Mouse (Mus musculus) midbrain, embryonic 12.5 days (tissue): ENCODE data around the gene Grid1. TPM values are rescaled to one million over a fixed set of nuclear protein-coding genes. Genes with fewer than 3 reads are reported as not detected.

Experiments
- ATAC-seq: fragments of 200-750 bp; cut with Nextera tagmentation; 2 replicates; pipeline ENCODE4 v1.8.0; 2017; ENCODE audit warnings: low read depth, moderate TSS enrichment, moderate library complexity; ENCODE audit not compliant: low FRiP score
- H3K27ac ChIP-seq: fragments of 300-500 bp; sonication (generic); replicated peaks from 2 replicates; pipeline ENCODE4 v1.5.1; 2016; ENCODE audit warnings: mild to moderate bottlenecking
- H3K27me3 ChIP-seq: fragments of 300-500 bp; sonication (generic); 2 replicates; pipeline ENCODE4 v1.6.1; 2016; ENCODE audit warnings: mild to moderate bottlenecking
- H3K36me3 ChIP-seq: fragments of 300-500 bp; sonication (generic); 2 replicates; pipeline ENCODE4 v1.6.1; 2016
- H3K4me1 ChIP-seq: fragments of 300-500 bp; sonication (generic); 2 replicates; pipeline ENCODE4 v1.6.1; 2016
- H3K4me2 ChIP-seq: fragments of 300-500 bp; sonication (generic); replicated peaks from 2 replicates; pipeline ENCODE4 v1.6.1; 2016; ENCODE audit warnings: mild to moderate bottlenecking, moderate library complexity
- H3K4me3 ChIP-seq: fragments of 300-500 bp; sonication (generic); 2 replicates; pipeline ENCODE4 v1.5.1; 2016; ENCODE audit warnings: mild to moderate bottlenecking
- H3K9ac ChIP-seq: fragments of 300-500 bp; sonication (generic); replicated peaks from 2 replicates; pipeline ENCODE4 v1.6.1; 2016; ENCODE audit warnings: mild to moderate bottlenecking, moderate library complexity
- H3K9me3 ChIP-seq: fragments of 300-500 bp; sonication (generic); 2 replicates; pipeline ENCODE4 v1.6.1; 2016; ENCODE audit warnings: mild to moderate bottlenecking
- WGBS: fragments of 180-500 bp; shearing (Covaris S2); methylation state at CpG from one replicate; pipeline ENCODE4 v1.1.7; 2016; 5-methylcytosine and 5-hydroxymethylcytosine counted together
- polyA plus RNA-seq: library from polyadenylated mRNA; unstranded; fragments of >200 nt; fragmentation: Nextera tagmentation; extraction: Ambion mirVana; gene quantifications from 2 replicates; pipeline ENCODE4 v1.2.1, GENCODE M21; 2016

Grid1 gene
- polyA plus RNA-seq, 1 experiment from 2014 or later: 1.3 TPM

GRCm38 (mm10) chr14:34811490-34811808 lies 8.5 kb upstream of the Grid1 start:
- no peak for ATAC-seq
- no peak overlapping the region for H3K4me3 ChIP-seq
- 0 out of 2 replicates have a peak overlapping the region, but pooled peaks have one; percentile 47 for H3K4me2 ChIP-seq
- H3K4me1 ChIP-seq: no peaks in the 10 kb centered on the region
- no peaks in the 10 kb centered on the region for H3K36me3 ChIP-seq
- H3K9ac ChIP-seq: no peak overlapping the region
- H3K27me3 ChIP-seq: peaks cover 21% of the 10 kb centered on the region
- H3K9me3 ChIP-seq: no peaks in the 10 kb centered on the region
- no peak overlapping the region for H3K27ac ChIP-seq
- 73% methylated on average over 10 of the region's 10 CpGs for WGBS

GRCm38 (mm10) chr14:34816301-34816700 lies 3.6 kb upstream of the Grid1 start:
- 33% methylated on average over 3 of the region's 3 CpGs for WGBS
- H3K4me3 ChIP-seq: no peak overlapping the region
- no peak overlapping the region for H3K9ac ChIP-seq
- ATAC-seq: no peak
- peaks cover 17% of the 10 kb centered on the region for H3K4me1 ChIP-seq
- no peaks in the 10 kb centered on the region for H3K9me3 ChIP-seq
- H3K36me3 ChIP-seq: no peaks in the 10 kb centered on the region
- peaks cover 64% of the 10 kb centered on the region for H3K27me3 ChIP-seq
- no peak overlapping the region for H3K4me2 ChIP-seq
- no peak overlapping the region for H3K27ac ChIP-seq

DNA sequence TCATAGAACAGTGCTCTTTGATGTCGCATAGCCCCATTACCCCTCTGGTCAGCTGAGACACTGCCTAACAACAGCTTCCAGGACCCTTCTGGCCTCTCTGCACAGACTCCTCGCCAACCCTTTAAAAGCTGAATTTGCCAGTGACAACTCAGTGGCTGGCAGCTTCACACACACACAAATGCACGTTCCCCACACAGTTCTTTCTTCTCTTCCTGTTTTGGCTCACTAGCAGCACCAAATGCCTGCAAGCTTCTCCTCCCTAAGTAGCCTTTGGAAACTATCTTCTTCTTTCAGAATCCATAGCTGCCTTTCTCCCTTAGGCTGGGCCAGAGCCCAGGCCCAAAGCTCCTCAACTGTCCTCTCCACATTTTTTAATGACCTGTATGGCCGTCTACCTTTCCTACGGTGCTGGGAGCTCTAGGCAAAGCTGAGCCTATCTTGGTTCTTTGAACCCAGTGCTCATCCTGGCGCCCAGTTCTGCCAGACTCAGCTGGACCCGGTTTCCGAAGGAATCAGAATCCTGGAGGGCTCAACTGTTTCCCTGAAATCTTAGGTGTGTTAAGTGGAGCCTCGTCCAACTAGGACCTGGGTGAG lies 1.4 kb upstream of the Grid1 start:
- peak overlapping the region; percentile 94 for H3K4me2 ChIP-seq
- H3K36me3 ChIP-seq: no peaks in the 10 kb centered on the region
- H3K27me3 ChIP-seq: peaks cover 85% of the 10 kb centered on the region
- H3K9me3 ChIP-seq: no peaks in the 10 kb centered on the region
- ATAC-seq: no peak
- no peak overlapping the region for H3K27ac ChIP-seq
- H3K4me1 ChIP-seq: peaks cover 32% of the 10 kb centered on the region
- peak overlapping the region; percentile 77 for H3K4me3 ChIP-seq
- 5% methylated on average over 9 of the region's 9 CpGs for WGBS
- no peak overlapping the region for H3K9ac ChIP-seq

DNA sequence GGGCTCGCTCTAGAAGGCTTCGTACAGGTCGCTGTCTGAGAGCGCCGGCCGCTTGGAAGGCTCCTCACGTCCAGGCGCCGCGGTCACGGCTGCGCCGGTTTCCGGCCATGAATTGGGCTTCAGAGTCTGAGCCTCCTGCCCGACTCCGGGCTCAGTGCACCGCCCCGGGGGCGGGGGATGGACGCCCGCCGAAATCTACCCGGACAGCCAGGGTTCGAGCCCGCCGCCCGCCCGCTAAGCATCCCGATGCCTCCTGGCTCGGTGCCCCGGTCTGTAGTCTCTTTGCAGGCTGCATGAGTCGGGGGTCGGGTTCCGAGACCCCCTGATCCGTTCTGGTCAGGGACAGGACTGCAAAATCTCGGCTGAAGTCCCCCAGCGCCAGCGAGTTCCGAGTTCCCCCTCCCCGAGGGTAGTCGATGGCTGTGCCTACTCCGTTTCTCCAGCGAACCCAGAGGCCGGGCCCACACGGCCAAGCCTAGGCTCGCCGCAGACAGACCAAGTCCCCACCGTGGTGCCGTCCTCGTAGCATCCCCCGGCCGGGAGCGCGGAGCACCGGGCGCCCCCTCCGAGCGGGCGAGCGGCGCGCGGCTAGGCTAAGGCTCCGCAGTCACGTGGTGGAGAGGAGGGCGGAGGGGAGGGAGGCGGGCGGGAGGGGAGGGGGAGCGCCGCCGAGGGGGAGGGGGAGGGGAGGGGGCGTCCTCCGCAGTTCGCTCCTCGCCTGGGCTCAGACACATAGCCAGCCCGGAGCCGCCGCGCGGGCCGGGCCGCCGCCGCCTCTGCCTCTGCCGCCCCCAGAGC lies 588 bp upstream of the Grid1 start:
- Histone ChIP-seq H3K4me3 (peak overlapping the region; percentile 77), H3K4me1 (peaks cover 34% of the 10 kb centered on the region), H3K36me3 (no peaks in the 10 kb centered on the region), H3K4me2 (peak overlapping the region; percentile 94), H3K9ac (peak overlapping the region; percentile 84), H3K9me3 (no peaks in the 10 kb centered on the region), H3K27ac (peak overlapping the region; percentile 54; the same call in 1 of the 2 replicates), H3K27me3 (peaks cover 94% of the 10 kb centered on the region)
- ATAC-seq: peak; percentile 79
- 1% methylated on average over 71 of the region's 85 CpGs for WGBS

DNA sequence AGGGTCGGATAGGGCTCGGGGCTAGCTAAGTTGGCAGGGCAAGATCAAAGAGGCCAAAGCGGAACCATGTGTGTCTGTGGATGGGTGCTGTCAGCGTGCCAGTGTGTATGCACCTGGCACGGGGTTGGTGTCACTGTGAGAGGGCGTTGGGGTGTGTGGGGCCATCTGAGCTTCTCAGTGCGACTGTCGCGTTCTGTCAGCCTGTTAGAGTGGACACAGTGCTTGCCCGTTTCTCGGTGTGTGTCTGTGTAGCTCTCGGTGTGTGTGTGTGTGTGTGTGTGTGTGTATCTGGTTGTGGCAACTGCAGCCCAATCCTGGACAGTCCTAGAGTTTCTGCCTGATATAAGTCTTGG lies 721 bp downstream of the Grid1 start:
- H3K4me2 ChIP-seq: peak overlapping the region; percentile 94
- H3K4me1 ChIP-seq: peaks cover 34% of the 10 kb centered on the region
- no peaks in the 10 kb centered on the region for H3K9me3 ChIP-seq
- peak; percentile 2; the same call in 1 of the 2 replicates for ATAC-seq
- under 1% methylated on average over 12 of the region's 12 CpGs for WGBS
- H3K27me3 ChIP-seq: peaks cover 85% of the 10 kb centered on the region
- no peaks in the 10 kb centered on the region for H3K36me3 ChIP-seq
- H3K9ac ChIP-seq: peak overlapping the region; percentile 84
- H3K4me3 ChIP-seq: peak overlapping the region; percentile 77
- no peak overlapping the region for H3K27ac ChIP-seq

GRCm38 (mm10) chr14:34821131-34821790 lies 1.4 kb downstream of the Grid1 start:
- WGBS: 5% methylated on average over 26 of the region's 26 CpGs
- Histone ChIP-seq H3K9me3 (no peaks in the 10 kb centered on the region), H3K27ac (no peak overlapping the region), H3K4me1 (peaks cover 41% of the 10 kb centered on the region), H3K4me3 (peak overlapping the region; percentile 77), H3K4me2 (peak overlapping the region; percentile 94), H3K36me3 (no peaks in the 10 kb centered on the region), H3K27me3 (peaks cover 79% of the 10 kb centered on the region), H3K9ac (peak overlapping the region; percentile 84)
- ATAC-seq: no peak

GRCm38 (mm10) chr14:34823136-34823535 lies 3.2 kb downstream of the Grid1 start:
- H3K4me3 ChIP-seq: peak overlapping the region; percentile 36
- H3K4me1 ChIP-seq: peaks cover 44% of the 10 kb centered on the region
- H3K27ac ChIP-seq: no peak overlapping the region
- H3K9me3 ChIP-seq: no peaks in the 10 kb centered on the region
- ATAC-seq: 0 out of 2 replicates have a peak, but pooled peaks have one; percentile 20
- 3% methylated on average over 17 of the region's 17 CpGs for WGBS
- H3K4me2 ChIP-seq: peak overlapping the region; percentile 53
- H3K36me3 ChIP-seq: no peaks in the 10 kb centered on the region
- H3K27me3 ChIP-seq: peaks cover 60% of the 10 kb centered on the region
- peak overlapping the region; percentile 39; the same call in 1 of the 2 replicates for H3K9ac ChIP-seq

GRCm38 (mm10) chr14:34824186-34824585 lies 4.3 kb downstream of the Grid1 start:
- Histone ChIP-seq H3K4me3 (no peak overlapping the region), H3K4me1 (peaks cover 40% of the 10 kb centered on the region), H3K9ac (no peak overlapping the region), H3K27ac (no peak overlapping the region), H3K9me3 (no peaks in the 10 kb centered on the region), H3K4me2 (no peak overlapping the region), H3K36me3 (no peaks in the 10 kb centered on the region), H3K27me3 (peaks cover 49% of the 10 kb centered on the region)
- ATAC-seq: no peak
- 76% methylated on average over 3 of the region's 3 CpGs for WGBS

DNA sequence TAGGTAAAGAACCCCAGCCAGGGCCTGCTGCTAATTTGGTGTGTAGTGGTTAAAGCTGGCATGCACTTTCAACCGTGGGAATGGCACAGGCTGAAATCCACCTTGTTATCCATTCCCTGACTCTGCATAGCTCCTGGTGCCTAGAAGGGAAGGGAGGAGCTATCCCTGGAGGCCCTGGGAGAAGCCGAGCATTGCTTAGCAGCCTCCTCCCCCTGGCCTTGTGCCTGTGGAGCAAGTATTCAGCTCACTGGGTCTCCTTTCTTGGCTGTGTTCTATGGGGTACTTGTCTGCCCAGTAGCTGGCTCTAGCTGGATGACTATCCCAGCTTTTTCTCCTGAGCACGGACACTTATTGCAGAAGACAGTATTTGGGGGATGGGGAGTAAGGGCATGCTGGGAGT lies 6.0 kb downstream of the Grid1 start:
- Histone ChIP-seq H3K36me3 (no peaks in the 10 kb centered on the region), H3K4me2 (no peak overlapping the region), H3K27ac (no peak overlapping the region), H3K9ac (no peak overlapping the region), H3K27me3 (peaks cover 36% of the 10 kb centered on the region), H3K4me3 (no peak overlapping the region), H3K4me1 (peaks cover 31% of the 10 kb centered on the region), H3K9me3 (no peaks in the 10 kb centered on the region)
- ATAC-seq: no peak
- 29% methylated on average over 3 of the region's 3 CpGs for WGBS

GRCm38 (mm10) chr14:34829831-34830230 lies 9.9 kb downstream of the Grid1 start:
- 74% methylated on average over 6 of the region's 6 CpGs for WGBS

DNA sequence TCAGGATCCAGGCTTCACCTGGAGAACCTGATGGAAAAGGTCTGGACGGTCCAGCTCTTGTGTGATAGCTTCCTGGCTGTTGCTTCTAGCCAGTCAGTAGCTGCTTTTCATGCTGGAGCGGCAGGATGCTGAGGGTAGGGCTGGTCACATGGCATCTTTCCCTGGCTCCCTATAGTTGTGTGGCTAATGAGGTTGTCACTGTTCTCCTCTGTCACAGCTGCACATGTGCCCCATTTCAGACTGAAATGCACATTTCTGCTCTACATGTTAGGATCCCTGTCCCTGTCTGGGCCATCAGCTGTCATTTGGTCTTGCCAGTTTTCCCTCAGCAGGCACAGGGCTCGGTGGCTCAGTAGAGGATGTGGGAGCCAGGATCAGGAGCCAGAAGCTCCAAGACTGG lies 17.2 kb downstream of the Grid1 start:
- no peak for ATAC-seq
- Histone ChIP-seq H3K9ac (no peak overlapping the region), H3K9me3 (no peaks in the 10 kb centered on the region), H3K4me2 (no peak overlapping the region), H3K36me3 (no peaks in the 10 kb centered on the region), H3K27me3 (no peaks in the 10 kb centered on the region), H3K27ac (no peak overlapping the region), H3K4me3 (no peak overlapping the region), H3K4me1 (peaks cover 3% of the 10 kb centered on the region; the same call in 1 of the 2 replicates)
- WGBS: 77% methylated on average over 3 of the region's 3 CpGs

More at GRCm38 (mm10) chr14:34829831-34830230, 9.9 kb downstream of the Grid1 start:
- Histone ChIP-seq H3K4me1 (peaks cover 10% of the 10 kb centered on the region; the same call in 1 of the 2 replicates), H3K9ac (no peak overlapping the region), H3K9me3 (no peaks in the 10 kb centered on the region), H3K4me3 (no peak overlapping the region), H3K36me3 (no peaks in the 10 kb centered on the region), H3K27me3 (no peaks in the 10 kb centered on the region), H3K4me2 (no peak overlapping the region), H3K27ac (no peak overlapping the region)
- ATAC-seq: no peak

DNA sequence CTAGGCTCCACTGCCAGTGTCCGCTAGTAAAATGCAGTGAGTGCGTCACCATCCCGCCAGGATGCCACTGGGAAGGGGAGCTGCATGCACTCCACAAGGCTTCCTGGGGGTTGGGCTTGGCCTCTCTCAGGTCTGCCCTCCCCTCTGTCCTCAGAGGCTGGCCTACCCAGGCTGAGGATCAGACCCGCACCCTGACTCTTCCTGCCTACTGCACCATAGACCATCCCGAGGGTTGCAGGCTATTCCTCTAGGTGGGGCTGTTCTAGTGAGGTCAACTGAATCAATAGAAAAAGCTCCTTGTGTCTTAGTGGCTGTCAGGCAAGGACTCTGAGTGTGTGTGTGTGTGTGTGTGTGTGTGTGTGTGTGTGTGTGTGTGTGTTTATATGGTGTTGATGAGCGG lies 19.1 kb downstream of the Grid1 start:
- ATAC-seq: 0 out of 2 replicates have a peak, but pooled peaks have one; percentile 45
- no peak overlapping the region for H3K9ac ChIP-seq
- WGBS: 68% methylated on average over 6 of the region's 6 CpGs

More for the DNA sequence above, 19.1 kb downstream of the Grid1 start:
- H3K4me3 ChIP-seq: no peak overlapping the region
- no peaks in the 10 kb centered on the region for H3K27me3 ChIP-seq
- H3K4me1 ChIP-seq: peaks cover 3% of the 10 kb centered on the region; the same call in 1 of the 2 replicates
- no peak overlapping the region for H3K4me2 ChIP-seq
- H3K9me3 ChIP-seq: no peaks in the 10 kb centered on the region
- H3K36me3 ChIP-seq: no peaks in the 10 kb centered on the region
- no peak overlapping the region for H3K27ac ChIP-seq
